Mouse (Mus musculus) forebrain, embryonic 13.5 days (tissue): Measurements from ENCODE around the gene Itgb1bp1. TPM values are rescaled to one million over a fixed set of nuclear protein-coding genes. Genes with fewer than 3 reads are reported as not detected.

Experiments
- ATAC-seq: fragments of 200-750 bp; cut with Nextera tagmentation; 2 replicates; pipeline ENCODE4 v1.8.0; 2017
- H3K27ac ChIP-seq: fragments of 300-500 bp; sonication (generic); 2 replicates; pipeline ENCODE4 v1.5.1; 2015; ENCODE audit warnings: inconsistent platforms, mild to moderate bottlenecking, moderate library complexity
- H3K27me3 ChIP-seq: fragments of 300-500 bp; sonication (generic); 2 replicates; pipeline ENCODE4 v1.6.1; 2015; ENCODE audit warnings: mild to moderate bottlenecking, inconsistent platforms
- H3K36me3 ChIP-seq: fragments of 300-500 bp; sonication (generic); 2 replicates; pipeline ENCODE4 v1.6.1; 2015; ENCODE audit warnings: mild to moderate bottlenecking, inconsistent platforms; ENCODE audit not compliant: poor library complexity, severe bottlenecking
- H3K4me1 ChIP-seq: fragments of 300-500 bp; sonication (generic); 2 replicates; pipeline ENCODE4 v1.6.1; 2015; ENCODE audit warnings: inconsistent platforms
- H3K4me2 ChIP-seq: fragments of 300-500 bp; sonication (generic); 2 replicates; pipeline ENCODE4 v1.6.1; 2015; ENCODE audit warnings: inconsistent platforms, mild to moderate bottlenecking, moderate library complexity
- H3K4me3 ChIP-seq: fragments of 300-500 bp; sonication (generic); 2 replicates; pipeline ENCODE4 v1.5.1; 2015; ENCODE audit warnings: mild to moderate bottlenecking, inconsistent platforms
- H3K9ac ChIP-seq: fragments of 300-500 bp; sonication (generic); 2 replicates; pipeline ENCODE4 v1.6.1; 2015; ENCODE audit warnings: mild to moderate bottlenecking, inconsistent platforms
- H3K9me3 ChIP-seq: fragments of 300-500 bp; sonication (generic); replicated peaks from 2 replicates; pipeline ENCODE4 v1.6.1; 2016; ENCODE audit warnings: inconsistent platforms
- WGBS: fragments of 180-500 bp; shearing (Covaris S2); methylation state at CpG from one replicate; pipeline ENCODE4 v1.1.7; 2015; 5-methylcytosine and 5-hydroxymethylcytosine counted together
- polyA plus RNA-seq: library from polyadenylated mRNA; unstranded; fragments of >200 nt; fragmentation: Nextera tagmentation; extraction: Ambion mirVana; gene quantifications from 2 replicates; pipeline ENCODE4 v1.2.1, GENCODE M21; 2015

The Itgb1bp1 gene
- polyA plus RNA-seq, 1 experiment from 2014 or later, result 43.2 TPM

DNA sequence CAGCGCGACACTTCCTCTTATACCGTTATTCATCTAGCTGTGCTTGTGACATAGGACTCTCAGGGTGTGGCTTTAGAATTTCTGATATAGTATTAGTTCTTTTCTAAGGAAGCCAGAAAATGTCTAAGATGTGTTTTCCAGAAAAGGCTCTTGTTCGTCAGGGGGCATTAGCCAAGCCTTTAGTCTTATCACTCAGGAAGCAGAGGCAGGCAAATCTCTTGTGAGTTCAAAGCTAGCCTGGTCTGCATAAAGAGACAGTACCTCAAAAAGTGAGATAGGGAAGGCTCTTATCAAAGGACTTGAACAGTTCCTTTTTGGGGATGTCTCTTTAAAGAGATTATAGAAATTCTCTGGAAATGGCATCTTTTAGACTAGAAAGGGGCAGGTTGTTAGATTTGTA is 57.4 kb downstream of the Itgb1bp1 start:
- H3K4me3 ChIP-seq, result no peak overlapping the region
- 96% methylated on average over 4 of the region's 4 CpGs for WGBS

DNA sequence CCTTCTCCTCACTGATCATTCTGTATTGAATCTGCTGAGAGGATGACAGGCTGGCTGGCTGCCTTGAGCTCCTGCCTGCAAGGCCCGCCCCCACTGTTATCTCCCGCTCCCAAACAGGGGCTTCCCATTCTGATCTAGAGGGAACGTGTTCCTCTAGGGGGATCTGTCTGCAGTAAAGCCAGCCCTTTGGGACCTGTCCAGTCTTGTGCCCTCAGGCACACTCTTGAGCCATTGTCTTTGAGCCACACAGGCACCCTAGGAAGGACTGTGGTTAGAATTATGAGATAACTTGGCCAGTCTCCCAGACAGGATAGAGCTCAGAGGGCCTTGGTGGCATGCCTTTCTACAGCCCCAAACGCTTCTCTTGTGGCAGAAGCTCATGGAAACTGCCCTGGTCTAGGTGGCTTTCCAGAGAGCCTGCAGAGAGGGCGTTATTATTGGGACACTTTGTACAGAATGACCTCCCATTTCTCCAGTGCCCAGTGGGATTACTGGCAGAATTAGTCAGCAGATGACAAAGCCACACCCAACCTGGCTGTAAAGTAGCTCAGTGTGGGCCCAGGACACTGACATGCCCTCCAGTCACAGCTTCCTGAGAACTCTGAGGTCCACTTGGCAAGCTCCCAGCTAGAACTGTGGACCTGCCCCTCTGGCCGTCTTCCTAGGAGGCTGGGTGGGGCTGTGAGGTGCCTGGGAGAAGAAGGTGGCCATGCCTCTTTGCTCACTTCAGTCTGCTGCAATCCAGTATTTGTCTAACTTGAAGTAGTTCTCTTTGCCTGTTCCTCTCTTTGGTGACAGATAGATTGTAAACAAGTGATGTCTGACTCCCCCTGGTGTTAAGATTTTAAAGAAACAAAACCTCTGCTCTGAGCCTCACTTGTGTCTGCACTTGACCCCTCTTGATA is 58.8 kb downstream of the Itgb1bp1 start:
- WGBS, result 69% methylated on average over 6 of the region's 6 CpGs
- Histone ChIP-seq H3K27ac (peak overlapping the region; percentile 35; the same call in 1 of the 2 replicates), H3K4me3 (no peak overlapping the region), H3K9ac (no peak overlapping the region), H3K27me3 (no peaks in the 10 kb centered on the region), H3K9me3 (no peaks in the 10 kb centered on the region), H3K36me3 (peaks cover 52% of the 10 kb centered on the region), H3K4me2 (no peak overlapping the region), H3K4me1 (peaks cover 8% of the 10 kb centered on the region)
- peak; percentile 41; the same call in 1 of the 2 replicates for ATAC-seq

More for the DNA sequence above, 57.4 kb downstream of the Itgb1bp1 start:
- Histone ChIP-seq H3K9ac (no peak overlapping the region), H3K27me3 (no peaks in the 10 kb centered on the region), H3K27ac (no peak overlapping the region), H3K4me2 (no peak overlapping the region), H3K9me3 (no peaks in the 10 kb centered on the region), H3K4me1 (peaks cover 8% of the 10 kb centered on the region), H3K36me3 (peaks cover 53% of the 10 kb centered on the region)
- ATAC-seq, result no peak

DNA sequence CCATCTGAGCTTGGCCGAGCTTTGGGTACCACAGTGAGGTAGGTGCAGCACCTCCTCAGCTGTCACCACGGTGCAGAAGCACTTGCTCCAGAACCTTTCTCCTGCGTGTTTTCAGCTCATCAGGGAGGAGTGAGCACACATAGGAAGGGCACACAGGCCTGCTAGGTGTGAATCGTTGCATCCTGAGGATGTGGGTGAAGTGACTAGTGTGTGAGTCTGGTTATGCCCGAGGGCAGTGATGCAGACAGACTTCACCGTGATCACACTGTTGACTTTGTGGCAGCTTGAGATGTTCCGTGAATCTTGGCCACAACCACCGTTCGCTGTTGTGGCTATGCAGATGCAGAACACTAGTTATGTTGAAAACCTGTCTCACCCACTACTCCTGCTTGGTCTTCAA is 59.8 kb downstream of the Itgb1bp1 start:
- no peak overlapping the region for H3K4me3 ChIP-seq
- no peaks in the 10 kb centered on the region for H3K27me3 ChIP-seq
- no peak for ATAC-seq
- peaks cover 52% of the 10 kb centered on the region for H3K36me3 ChIP-seq
- WGBS, result 93% methylated on average over 9 of the region's 9 CpGs
- H3K4me2 ChIP-seq, result no peak overlapping the region
- no peak overlapping the region for H3K27ac ChIP-seq
- H3K4me1 ChIP-seq, result peaks cover 8% of the 10 kb centered on the region
- H3K9ac ChIP-seq, result no peak overlapping the region
- H3K9me3 ChIP-seq, result no peaks in the 10 kb centered on the region

DNA sequence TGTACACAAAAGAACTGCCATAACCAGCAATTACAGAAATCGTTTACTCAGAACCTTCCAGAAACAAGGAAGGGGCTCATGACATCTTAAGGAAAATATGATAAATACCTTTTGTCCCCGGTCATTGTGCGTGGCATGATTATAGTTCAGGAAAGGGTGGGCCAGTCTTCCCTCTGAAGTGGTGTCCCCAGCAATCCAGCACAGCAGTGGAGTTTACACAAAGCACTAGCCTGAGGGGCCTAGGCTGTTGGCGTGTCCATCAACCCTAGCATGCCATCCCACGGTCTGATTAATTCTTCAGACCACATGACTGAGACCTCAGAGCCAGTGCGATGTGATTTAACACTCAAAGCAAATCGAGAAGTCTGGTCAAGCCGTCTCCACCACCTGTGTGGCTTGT is 60.7 kb downstream of the Itgb1bp1 start:
- peaks cover 52% of the 10 kb centered on the region for H3K36me3 ChIP-seq
- no peak overlapping the region for H3K4me3 ChIP-seq
- H3K4me2 ChIP-seq, result no peak overlapping the region
- H3K9ac ChIP-seq, result no peak overlapping the region
- H3K27ac ChIP-seq, result no peak overlapping the region
- no peaks in the 10 kb centered on the region for H3K27me3 ChIP-seq
- 77% methylated on average over 8 of the region's 8 CpGs for WGBS
- H3K4me1 ChIP-seq, result peaks cover 8% of the 10 kb centered on the region
- ATAC-seq, result no peak
- H3K9me3 ChIP-seq, result no peaks in the 10 kb centered on the region

DNA sequence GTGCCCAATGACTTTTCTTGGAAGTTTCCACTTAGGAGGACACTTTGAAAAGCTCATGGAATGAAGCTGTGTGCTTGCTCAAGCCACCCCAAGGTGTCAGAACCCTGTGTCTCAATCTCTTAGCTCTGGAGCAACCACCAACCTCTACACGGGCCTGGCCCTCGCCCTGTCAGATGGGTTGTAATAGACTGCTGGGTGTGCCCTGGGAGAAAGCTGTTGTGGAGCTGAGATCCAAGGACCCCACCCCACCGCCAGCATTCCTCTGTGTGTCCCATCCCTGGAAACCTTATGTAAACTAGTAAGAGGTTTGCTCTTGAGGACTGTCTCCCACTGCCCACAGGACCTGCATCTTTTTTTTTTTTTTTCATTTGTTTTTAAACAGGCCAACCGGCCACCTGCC is 62.2 kb downstream of the Itgb1bp1 start:
- no peak overlapping the region for H3K27ac ChIP-seq
- no peak overlapping the region for H3K4me2 ChIP-seq
- no peak for ATAC-seq
- no peak overlapping the region for H3K9ac ChIP-seq
- peaks cover 8% of the 10 kb centered on the region for H3K4me1 ChIP-seq
- H3K9me3 ChIP-seq, result no peaks in the 10 kb centered on the region
- 83% methylated on average over 4 of the region's 4 CpGs for WGBS
- H3K36me3 ChIP-seq, result peaks cover 45% of the 10 kb centered on the region
- H3K4me3 ChIP-seq, result no peak overlapping the region
- H3K27me3 ChIP-seq, result no peaks in the 10 kb centered on the region

DNA sequence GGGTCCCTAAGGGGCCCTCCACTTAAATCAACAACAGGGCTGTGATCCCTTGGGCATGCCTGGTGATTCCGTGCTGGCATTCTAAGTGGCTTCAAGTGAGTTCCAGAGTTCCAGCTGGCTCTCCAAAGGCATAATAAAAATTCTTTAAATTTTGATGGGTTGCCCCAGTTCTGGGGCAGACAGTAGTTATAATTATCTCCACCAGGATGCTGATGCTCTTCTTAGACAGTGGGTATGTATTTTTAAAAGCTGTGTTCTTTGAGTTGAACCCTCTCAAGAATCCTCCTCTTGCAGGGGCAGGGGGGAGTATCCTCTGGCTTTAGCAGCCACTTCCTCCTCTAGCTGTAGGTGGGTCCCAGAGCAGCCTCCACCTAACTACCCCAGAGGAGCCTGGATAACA is 65.5 kb downstream of the Itgb1bp1 start:
- WGBS, result 100% methylated on average over 1 of the region's 1 CpGs
- Histone ChIP-seq H3K9ac (no peak overlapping the region), H3K36me3 (peaks cover 73% of the 10 kb centered on the region), H3K4me2 (no peak overlapping the region), H3K4me1 (no peaks in the 10 kb centered on the region), H3K4me3 (no peak overlapping the region), H3K9me3 (no peaks in the 10 kb centered on the region), H3K27ac (no peak overlapping the region), H3K27me3 (no peaks in the 10 kb centered on the region)
- ATAC-seq, result no peak

DNA sequence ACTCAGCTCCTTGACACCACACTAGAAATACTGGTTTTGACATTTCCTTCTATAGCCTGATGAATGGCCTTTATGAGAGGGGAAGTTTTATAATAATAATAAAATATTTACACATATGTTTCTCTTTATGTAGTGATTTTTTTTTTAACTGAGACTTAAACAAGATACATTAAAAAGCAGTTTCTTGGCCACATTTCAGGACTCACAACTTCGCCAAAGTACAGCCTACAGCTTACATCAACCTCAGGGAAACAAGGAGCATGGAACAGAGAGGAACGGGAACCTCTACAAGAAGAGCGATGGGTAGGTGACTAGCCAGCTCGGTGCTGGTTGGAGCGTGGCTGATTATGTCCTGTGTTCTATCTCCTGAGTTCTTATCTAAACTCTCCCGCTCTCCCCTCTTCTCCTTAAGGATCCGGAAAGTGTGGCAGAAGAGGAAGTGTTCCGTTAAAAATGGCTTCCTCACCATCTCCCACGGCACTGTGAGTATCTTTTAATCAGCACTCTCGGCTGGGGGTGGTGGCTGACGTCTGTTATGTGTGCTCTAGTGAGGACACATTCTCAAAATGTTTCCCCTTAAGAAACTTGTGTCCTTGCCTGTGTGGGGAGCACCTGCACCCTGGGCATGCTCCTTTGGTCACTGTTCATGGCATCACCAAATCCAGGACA is 68.2 kb downstream of the Itgb1bp1 start:
- H3K27ac ChIP-seq, result no peak overlapping the region
- no peak for ATAC-seq
- no peak overlapping the region for H3K4me2 ChIP-seq

DNA sequence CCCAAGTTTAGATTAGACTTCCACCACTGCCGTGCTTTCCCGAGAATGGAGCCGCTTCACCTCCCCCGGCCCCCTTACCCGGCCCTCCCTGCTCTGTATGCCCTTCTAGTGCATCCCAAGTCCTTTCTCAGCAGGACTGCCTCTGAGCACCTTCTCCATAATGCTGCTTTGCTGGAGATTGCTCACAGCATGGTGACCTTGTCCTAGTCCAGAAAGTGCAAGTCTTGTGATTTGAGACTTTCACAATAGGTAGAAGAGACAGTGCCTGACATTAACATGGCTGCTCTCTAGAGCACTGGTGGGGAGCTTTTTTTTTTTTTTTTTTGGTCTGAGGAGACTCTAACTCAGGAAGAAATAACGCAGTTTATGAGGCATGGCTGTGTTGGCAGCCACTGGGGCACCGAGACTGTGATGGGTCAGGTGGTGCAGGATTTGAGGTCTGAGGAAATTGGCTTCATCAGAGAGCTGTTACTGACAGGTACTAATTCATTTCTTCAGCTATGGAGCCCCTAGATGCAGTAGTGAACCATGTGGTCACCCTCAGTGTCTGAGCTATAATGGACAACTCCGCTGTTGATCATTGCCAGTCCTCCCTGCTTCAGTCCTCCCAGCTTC is 71.4 kb downstream of the Itgb1bp1 start:
- H3K36me3 ChIP-seq, result peaks cover 74% of the 10 kb centered on the region
- no peak overlapping the region for H3K4me3 ChIP-seq
- no peak overlapping the region for H3K4me2 ChIP-seq
- ATAC-seq, result no peak
- no peak overlapping the region for H3K27ac ChIP-seq
- H3K4me1 ChIP-seq, result no peaks in the 10 kb centered on the region
- no peaks in the 10 kb centered on the region for H3K9me3 ChIP-seq
- 92% methylated on average over 8 of the region's 8 CpGs for WGBS
- H3K27me3 ChIP-seq, result no peaks in the 10 kb centered on the region
- no peak overlapping the region for H3K9ac ChIP-seq

More for the DNA sequence above, 68.2 kb downstream of the Itgb1bp1 start:
- Histone ChIP-seq H3K4me3 (no peak overlapping the region), H3K9ac (no peak overlapping the region), H3K36me3 (peaks cover 80% of the 10 kb centered on the region), H3K9me3 (no peaks in the 10 kb centered on the region), H3K27me3 (no peaks in the 10 kb centered on the region), H3K4me1 (no peaks in the 10 kb centered on the region)
- 92% methylated on average over 11 of the region's 11 CpGs for WGBS

DNA sequence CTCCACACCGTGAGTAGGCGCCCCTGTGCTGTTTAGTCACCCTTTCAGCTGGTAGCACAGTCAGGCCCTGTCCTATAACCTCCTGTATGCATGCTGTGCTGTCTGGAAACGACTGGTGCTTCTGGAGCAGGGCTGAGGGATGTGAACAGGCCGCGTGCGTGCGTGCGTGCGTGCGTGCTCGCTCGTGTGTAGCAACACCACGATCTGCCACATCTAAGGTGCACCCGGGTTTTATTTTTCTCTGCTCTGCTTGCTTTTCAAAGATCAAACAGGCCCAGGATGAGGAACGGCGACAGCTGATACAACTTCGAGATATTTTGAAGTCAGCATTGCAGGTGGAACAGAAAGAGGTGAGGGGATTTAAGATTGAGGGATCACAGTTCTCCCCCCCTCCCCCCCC is 73.2 kb downstream of the Itgb1bp1 start:
- peaks cover 82% of the 10 kb centered on the region for H3K36me3 ChIP-seq
- 93% methylated on average over 17 of the region's 17 CpGs for WGBS
- ATAC-seq, result no peak

DNA sequence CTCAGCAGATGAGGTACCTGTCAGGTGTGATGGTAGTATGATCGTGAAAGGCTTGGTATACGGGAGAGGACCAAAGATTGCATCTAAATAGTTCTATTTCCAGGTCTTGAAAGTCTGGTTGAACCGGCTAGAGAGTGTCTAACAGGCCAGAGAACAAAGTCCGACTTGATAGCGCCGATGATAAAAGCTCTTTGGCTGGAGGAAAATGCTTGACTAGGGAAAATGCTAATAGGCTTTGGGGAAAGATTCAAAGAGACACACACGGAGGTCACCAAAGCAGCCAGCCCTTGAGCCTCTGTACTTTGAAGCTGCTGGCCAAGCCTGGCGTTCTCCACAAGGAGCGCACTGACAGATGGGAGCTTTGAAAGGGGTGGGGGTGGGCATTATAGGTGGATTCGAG is 76.8 kb downstream of the Itgb1bp1 start:
- Histone ChIP-seq H3K36me3 (peaks cover 71% of the 10 kb centered on the region), H3K4me1 (peaks cover 14% of the 10 kb centered on the region), H3K4me3 (no peak overlapping the region), H3K4me2 (no peak overlapping the region), H3K9ac (no peak overlapping the region), H3K9me3 (no peaks in the 10 kb centered on the region), H3K27ac (no peak overlapping the region), H3K27me3 (no peaks in the 10 kb centered on the region)
- no peak for ATAC-seq
- 77% methylated on average over 10 of the region's 10 CpGs for WGBS

More for the DNA sequence above, 73.2 kb downstream of the Itgb1bp1 start:
- no peak overlapping the region for H3K4me2 ChIP-seq
- H3K27ac ChIP-seq, result no peak overlapping the region
- no peaks in the 10 kb centered on the region for H3K9me3 ChIP-seq
- no peak overlapping the region for H3K4me3 ChIP-seq
- H3K4me1 ChIP-seq, result no peaks in the 10 kb centered on the region
- H3K27me3 ChIP-seq, result no peaks in the 10 kb centered on the region
- no peak overlapping the region for H3K9ac ChIP-seq

DNA sequence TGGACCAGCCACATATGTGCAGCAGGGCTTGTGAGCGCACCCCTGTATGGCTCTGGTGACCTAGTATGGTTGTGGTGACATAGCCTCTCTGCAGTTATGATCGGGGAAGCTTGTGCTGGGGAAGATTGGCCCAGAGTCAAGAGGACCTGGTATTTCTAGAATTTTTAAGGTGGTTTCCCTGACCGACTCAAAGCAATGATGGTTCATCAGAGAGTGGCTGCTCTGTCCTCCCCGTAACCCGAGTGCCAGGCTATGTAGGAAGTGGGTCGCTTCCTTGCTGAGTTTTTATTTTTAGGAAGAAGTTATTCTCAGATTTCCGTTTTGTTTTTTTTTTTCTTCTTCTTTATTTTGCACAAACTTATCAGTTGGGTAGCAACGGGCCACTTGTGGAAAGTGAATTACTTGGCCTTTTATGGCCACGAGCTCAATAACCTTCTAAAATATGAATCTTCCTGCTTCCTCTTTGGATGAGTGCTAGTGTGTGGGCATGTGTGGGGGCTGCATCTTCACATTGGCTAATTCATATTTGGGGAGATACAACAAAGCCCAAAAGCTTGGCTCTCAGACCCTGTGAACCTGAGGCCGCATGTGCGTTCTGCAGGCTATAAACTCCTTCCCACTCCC is 77.8 kb downstream of the Itgb1bp1 start:
- Histone ChIP-seq H3K36me3 (peaks cover 63% of the 10 kb centered on the region), H3K4me3 (no peak overlapping the region), H3K27me3 (no peaks in the 10 kb centered on the region), H3K9ac (no peak overlapping the region), H3K27ac (no peak overlapping the region), H3K4me2 (no peak overlapping the region), H3K9me3 (no peaks in the 10 kb centered on the region), H3K4me1 (peaks cover 24% of the 10 kb centered on the region)
- 88% methylated on average over 11 of the region's 11 CpGs for WGBS
- ATAC-seq, result no peak

DNA sequence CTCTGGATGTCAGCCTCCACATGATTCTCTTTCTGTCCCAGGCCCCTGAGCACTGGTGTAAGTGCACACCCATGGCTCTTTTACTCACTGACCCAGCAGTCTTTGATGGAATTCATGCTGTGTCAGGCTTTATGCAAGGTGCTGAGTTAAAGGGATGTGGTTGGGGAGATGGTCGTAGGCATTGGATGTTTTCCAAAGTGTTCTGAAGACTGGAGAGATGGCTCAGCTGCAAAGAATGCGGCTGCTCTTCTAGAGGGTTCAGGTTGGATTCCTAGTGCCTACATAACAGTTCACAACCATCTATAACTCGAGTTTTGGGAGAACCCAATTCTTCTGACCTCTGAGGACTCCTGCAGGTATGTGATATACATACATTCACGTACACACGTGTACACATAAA is 78.7 kb downstream of the Itgb1bp1 start:
- H3K36me3 ChIP-seq, result peaks cover 61% of the 10 kb centered on the region
- H3K4me1 ChIP-seq, result peaks cover 24% of the 10 kb centered on the region
- H3K27ac ChIP-seq, result no peak overlapping the region
- H3K9me3 ChIP-seq, result no peaks in the 10 kb centered on the region
- 95% methylated on average over 5 of the region's 5 CpGs for WGBS
- no peak for ATAC-seq
- no peak overlapping the region for H3K4me3 ChIP-seq
- no peak overlapping the region for H3K9ac ChIP-seq
- no peaks in the 10 kb centered on the region for H3K27me3 ChIP-seq
- no peak overlapping the region for H3K4me2 ChIP-seq
